Mouse (Mus musculus) forebrain, embryonic 10.5 days (tissue): Measurements from ENCODE around the gene Nsun2. TPM values are rescaled to one million over a fixed set of nuclear protein-coding genes. Genes with fewer than 3 reads are reported as not detected.

Experiments
- DNase-seq: peaks from one replicate; pipeline ENCODE4 v3.0.0-alpha.2; 2017; ENCODE audit warnings: low spot score; ENCODE audit errors: extremely low spot score
- H3K27ac ChIP-seq: fragments of 300-500 bp; sonication (generic); 2 replicates; pipeline ENCODE4 v1.5.1; 2016; ENCODE audit warnings: mild to moderate bottlenecking
- H3K27me3 ChIP-seq: fragments of 300-500 bp; sonication (generic); 2 replicates; pipeline ENCODE4 v1.6.1; 2016; ENCODE audit warnings: mild to moderate bottlenecking; ENCODE audit not compliant: poor library complexity, severe bottlenecking
- H3K36me3 ChIP-seq: fragments of 300-500 bp; sonication (generic); replicated peaks from 2 replicates; pipeline ENCODE4 v1.6.1; 2016; ENCODE audit warnings: mild to moderate bottlenecking, moderate library complexity
- H3K4me1 ChIP-seq: fragments of 300-500 bp; sonication (generic); 2 replicates; pipeline ENCODE4 v1.6.1; 2016
- H3K4me3 ChIP-seq: fragments of 300-500 bp; sonication (generic); 2 replicates; pipeline ENCODE4 v1.5.1; 2016; ENCODE audit warnings: mild to moderate bottlenecking, moderate library complexity
- H3K9me3 ChIP-seq: fragments of 300-500 bp; sonication (generic); 2 replicates; pipeline ENCODE4 v1.6.1; 2016; ENCODE audit warnings: mild to moderate bottlenecking, moderate library complexity
- WGBS: fragments of 180-500 bp; shearing (Covaris S2); methylation state at CpG from one replicate; pipeline ENCODE4 v1.1.7; 2016; 5-methylcytosine and 5-hydroxymethylcytosine counted together
- polyA plus RNA-seq: library from polyadenylated mRNA; unstranded; fragments of >200 nt; fragmentation: Nextera tagmentation; extraction: Ambion mirVana; gene quantifications from 2 replicates; pipeline ENCODE4 v1.2.1, GENCODE M21; 2016

The Nsun2 gene
- polyA plus RNA-seq, 1 experiment from 2014 or later: 175 TPM

- H3K27me3 ChIP-seq: no peaks in the 10 kb centered on the region
- 0 out of 2 replicates have a peak overlapping the region, but pooled peaks have one; percentile 30 for H3K27ac ChIP-seq
- 82% methylated on average over 6 of the region's 6 CpGs for WGBS
- no peaks in the 10 kb centered on the region for H3K9me3 ChIP-seq
- peaks cover 71% of the 10 kb centered on the region for H3K4me1 ChIP-seq
- no peak for DNase-seq
- peak overlapping the region; percentile 97 for H3K4me3 ChIP-seq
- H3K36me3 ChIP-seq: peaks cover 38% of the 10 kb centered on the region
Observed at GRCm38 (mm10) chr13:69530951-69531350, 2.6 kb upstream of the Nsun2 start.

- Histone ChIP-seq H3K27me3 (no peaks in the 10 kb centered on the region), H3K4me1 (peaks cover 71% of the 10 kb centered on the region), H3K36me3 (peaks cover 38% of the 10 kb centered on the region), H3K9me3 (no peaks in the 10 kb centered on the region), H3K27ac (no peak overlapping the region), H3K4me3 (peak overlapping the region; percentile 97)
- 68% methylated on average over 6 of the region's 6 CpGs for WGBS
- DNase-seq: no peak
Observed at GRCm38 (mm10) chr13:69531431-69531830, 2.1 kb upstream of the Nsun2 start.

GRCm38 (mm10) chr13:69532101-69532892, 1.2 kb upstream of the Nsun2 start:
- H3K4me1 ChIP-seq: peaks cover 65% of the 10 kb centered on the region
- 36% methylated on average over 14 of the region's 14 CpGs for WGBS
- H3K36me3 ChIP-seq: peaks cover 38% of the 10 kb centered on the region
- H3K27ac ChIP-seq: peak overlapping the region; percentile 56
- no peak for DNase-seq
- H3K4me3 ChIP-seq: peak overlapping the region; percentile 97
- H3K9me3 ChIP-seq: no peaks in the 10 kb centered on the region
- H3K27me3 ChIP-seq: no peaks in the 10 kb centered on the region

GRCm38 (mm10) chr13:69532893-69533404, 597 bp upstream of the Nsun2 start:
- WGBS: 3% methylated on average over 9 of the region's 9 CpGs
- DNase-seq: no peak
- Histone ChIP-seq H3K4me1 (peaks cover 63% of the 10 kb centered on the region), H3K27me3 (no peaks in the 10 kb centered on the region), H3K4me3 (peak overlapping the region; percentile 97), H3K9me3 (no peaks in the 10 kb centered on the region), H3K27ac (peak overlapping the region; percentile 98), H3K36me3 (peaks cover 38% of the 10 kb centered on the region)

- Histone ChIP-seq H3K27me3 (peaks cover 2% of the 10 kb centered on the region; the same call in 1 of the 2 replicates), H3K36me3 (peaks cover 25% of the 10 kb centered on the region), H3K27ac (peak within 1 kb of the TSS; percentile 98), H3K9me3 (no peaks in the 10 kb centered on the region), H3K4me1 (peaks cover 67% of the 10 kb centered on the region), H3K4me3 (peak within 1 kb of the TSS; percentile 97)
- DNase-seq: no peak
- under 1% methylated on average over 55 of the region's 57 CpGs for WGBS
Observed at GRCm38 (mm10) chr13:69534334-69534653, 748 bp downstream of the Nsun2 start, which contains the start of gene Tent4a. Tent4a (minus strand) TSS chr13:69534617.

- under 1% methylated on average over 84 of the region's 86 CpGs for WGBS
- DNase-seq: peak; percentile 96
- peaks cover 3% of the 10 kb centered on the region; the same call in 1 of the 2 replicates for H3K27me3 ChIP-seq
- H3K4me1 ChIP-seq: peaks cover 70% of the 10 kb centered on the region
- peaks cover 19% of the 10 kb centered on the region for H3K36me3 ChIP-seq
- no peaks in the 10 kb centered on the region for H3K9me3 ChIP-seq
- H3K27ac ChIP-seq: peak overlapping the region; percentile 98
- H3K4me3 ChIP-seq: peak overlapping the region; percentile 97
Observed at GRCm38 (mm10) chr13:69534654-69535551, 1.4 kb downstream of the Nsun2 start.

GRCm38 (mm10) chr13:69536021-69536420, 2.5 kb downstream of the Nsun2 start:
- Histone ChIP-seq H3K27ac (peak overlapping the region; percentile 98), H3K4me1 (peaks cover 66% of the 10 kb centered on the region)
- WGBS: 83% methylated on average over 4 of the region's 4 CpGs

GRCm38 (mm10) chr13:69537366-69537765, 3.8 kb downstream of the Nsun2 start:
- peaks cover 3% of the 10 kb centered on the region for H3K27me3 ChIP-seq
- no peaks in the 10 kb centered on the region for H3K9me3 ChIP-seq
- H3K36me3 ChIP-seq: no peaks in the 10 kb centered on the region
- 75% methylated on average over 7 of the region's 7 CpGs for WGBS
- peaks cover 53% of the 10 kb centered on the region for H3K4me1 ChIP-seq
- no peak for DNase-seq
- H3K27ac ChIP-seq: no peak overlapping the region
- no peak overlapping the region for H3K4me3 ChIP-seq

More at GRCm38 (mm10) chr13:69536021-69536420, 2.5 kb downstream of the Nsun2 start:
- no peak for DNase-seq
- H3K27me3 ChIP-seq: peaks cover 3% of the 10 kb centered on the region; the same call in 1 of the 2 replicates
- H3K36me3 ChIP-seq: peaks cover 8% of the 10 kb centered on the region
- peak overlapping the region; percentile 97; the same call in 1 of the 2 replicates for H3K4me3 ChIP-seq
- H3K9me3 ChIP-seq: no peaks in the 10 kb centered on the region

GRCm38 (mm10) chr13:69538327-69538726, 4.8 kb downstream of the Nsun2 start:
- no peak overlapping the region for H3K27ac ChIP-seq
- H3K4me1 ChIP-seq: peaks cover 58% of the 10 kb centered on the region
- no peak for DNase-seq
- no peaks in the 10 kb centered on the region for H3K36me3 ChIP-seq
- H3K9me3 ChIP-seq: no peaks in the 10 kb centered on the region
- H3K27me3 ChIP-seq: peaks cover 7% of the 10 kb centered on the region
- H3K4me3 ChIP-seq: no peak overlapping the region
- 18% methylated on average over 4 of the region's 4 CpGs for WGBS

- Histone ChIP-seq H3K4me3 (no peak overlapping the region), H3K27ac (no peak overlapping the region), H3K36me3 (no peaks in the 10 kb centered on the region), H3K27me3 (peaks cover 27% of the 10 kb centered on the region), H3K4me1 (peaks cover 55% of the 10 kb centered on the region), H3K9me3 (no peaks in the 10 kb centered on the region)
- WGBS: 83% methylated on average over 6 of the region's 6 CpGs
- no peak for DNase-seq
Observed at GRCm38 (mm10) chr13:69541209-69541608, 7.7 kb downstream of the Nsun2 start.

- no peaks in the 10 kb centered on the region for H3K9me3 ChIP-seq
- peaks cover 53% of the 10 kb centered on the region for H3K4me1 ChIP-seq
- peaks cover 27% of the 10 kb centered on the region for H3K27me3 ChIP-seq
- DNase-seq: no peak
- WGBS: 80% methylated on average over 10 of the region's 10 CpGs
- H3K27ac ChIP-seq: no peak overlapping the region
- no peaks in the 10 kb centered on the region for H3K36me3 ChIP-seq
- no peak overlapping the region for H3K4me3 ChIP-seq
Observed at GRCm38 (mm10) chr13:69541776-69542175, 8.2 kb downstream of the Nsun2 start.

GRCm38 (mm10) chr13:69542571-69543352, 9.2 kb downstream of the Nsun2 start:
- H3K4me1 ChIP-seq: peaks cover 48% of the 10 kb centered on the region
- H3K27ac ChIP-seq: no peak overlapping the region
- DNase-seq: no peak
- peaks cover 27% of the 10 kb centered on the region for H3K27me3 ChIP-seq
- H3K9me3 ChIP-seq: no peaks in the 10 kb centered on the region
- 38% methylated on average over 17 of the region's 17 CpGs for WGBS
- H3K36me3 ChIP-seq: no peaks in the 10 kb centered on the region
- H3K4me3 ChIP-seq: no peak overlapping the region
